Mouse (Mus musculus) neural tube, embryonic 14.5 days (tissue): Measurements from ENCODE around the gene Gm17617. TPM values are rescaled to one million over a fixed set of nuclear protein-coding genes. Genes with fewer than 3 reads are reported as not detected.

Source experiments
- ATAC-seq: fragments of 200-750 bp; cut with Nextera tagmentation; 2 replicates; pipeline ENCODE4 v1.8.0; 2017; ENCODE audit warnings: low read depth, mild to moderate bottlenecking, moderate TSS enrichment, moderate library complexity
- H3K27ac ChIP-seq: fragments of 300-500 bp; sonication (generic); 2 replicates; pipeline ENCODE4 v1.5.1; 2014; ENCODE audit warnings: low read depth, mild to moderate bottlenecking, control low read depth, low read length, moderate library complexity, mixed read lengths
- H3K27me3 ChIP-seq: fragments of 300-500 bp; sonication (generic); 2 replicates; pipeline ENCODE4 v1.6.1; 2014; ENCODE audit warnings: low read length; ENCODE audit not compliant: control insufficient read depth, insufficient read depth
- H3K36me3 ChIP-seq: fragments of 300-500 bp; sonication (generic); 2 replicates; pipeline ENCODE4 v1.6.1; 2014; ENCODE audit warnings: low read length, mixed read lengths; ENCODE audit not compliant: control insufficient read depth, insufficient read depth
- H3K4me1 ChIP-seq: fragments of 300-500 bp; sonication (generic); 2 replicates; pipeline ENCODE4 v1.6.1; 2014; ENCODE audit warnings: low read length; ENCODE audit not compliant: control insufficient read depth, insufficient read depth
- H3K4me2 ChIP-seq: fragments of 300-500 bp; sonication (generic); 2 replicates; pipeline ENCODE4 v1.6.1; 2014; ENCODE audit warnings: mild to moderate bottlenecking, low read depth, low read length, control low read depth
- H3K4me3 ChIP-seq: fragments of 300-500 bp; sonication (generic); 2 replicates; pipeline ENCODE4 v1.5.1; 2014; ENCODE audit warnings: low read depth, low read length, control low read depth, mixed read lengths
- H3K9ac ChIP-seq: fragments of 300-500 bp; sonication (generic); replicated peaks from 2 replicates; pipeline ENCODE4 v1.6.1; 2014; ENCODE audit warnings: low read depth, mild to moderate bottlenecking, control low read depth, low read length, mixed read lengths
- H3K9me3 ChIP-seq: fragments of 300-500 bp; sonication (generic); 2 replicates; pipeline ENCODE4 v1.6.1; 2016; ENCODE audit warnings: low read length; ENCODE audit not compliant: control insufficient read depth
- WGBS: fragments of 180-500 bp; shearing (Covaris S2); extraction: QIAGEN DNeasy Blood & Tissue Kit; methylation state at CpG from one replicate; pipeline ENCODE4 v1.1.7; 2014; 5-methylcytosine and 5-hydroxymethylcytosine counted together
- polyA plus RNA-seq: library from polyadenylated mRNA; unstranded; fragments of >200 nt; fragmentation: Nextera tagmentation; extraction: Ambion mirVana; gene quantifications from 2 replicates; pipeline ENCODE4 v1.2.1, GENCODE M21; 2014

The Gm17617 gene
- polyA plus RNA-seq, 1 experiment from 2014 or later, result not detected

DNA sequence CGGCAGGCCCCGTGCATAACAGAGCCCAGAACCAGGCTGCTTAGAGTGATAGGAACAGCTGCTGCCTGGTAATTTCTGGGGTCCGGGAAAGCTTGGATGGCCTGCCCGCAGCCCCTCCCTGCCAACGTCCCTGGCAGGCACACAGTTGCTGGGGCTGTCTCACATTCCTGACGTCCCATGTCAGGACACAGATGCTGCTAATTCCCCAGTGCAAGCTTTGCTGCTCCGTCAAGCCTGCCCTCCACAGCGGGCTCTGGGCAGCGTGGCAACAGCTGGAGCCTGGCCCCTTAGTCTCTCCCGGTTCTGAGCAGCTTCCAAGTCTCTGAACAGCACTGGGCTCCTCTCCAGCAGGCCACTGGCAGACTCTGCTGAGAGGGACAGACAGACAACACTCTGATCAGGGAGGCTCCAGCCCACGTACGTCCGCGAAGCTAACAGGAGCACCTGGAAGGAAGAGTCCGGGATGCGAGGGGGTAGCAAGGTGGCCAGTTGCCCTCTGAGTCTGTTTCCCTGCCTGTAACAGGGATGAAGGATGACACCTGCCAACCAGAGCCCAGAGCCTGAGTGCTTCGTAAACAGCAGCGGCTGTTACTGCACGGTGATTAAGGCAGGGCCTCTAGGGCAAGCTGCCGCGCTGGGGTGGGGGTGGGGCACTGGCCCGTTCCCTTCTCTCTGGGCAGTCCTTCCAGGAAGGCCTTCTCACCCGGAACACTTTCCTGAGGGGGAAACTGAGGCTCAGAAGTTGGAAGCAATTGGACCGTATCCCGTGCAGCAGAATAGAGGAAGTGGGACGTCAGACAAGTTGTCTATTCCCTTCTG lies 38.4 kb upstream of the Gm17617 start:
- H3K9me3 ChIP-seq, result no peaks in the 10 kb centered on the region
- peak overlapping the region; percentile 63; the same call in 1 of the 2 replicates for H3K27ac ChIP-seq
- H3K9ac ChIP-seq, result no peak overlapping the region
- H3K4me3 ChIP-seq, result no peak overlapping the region
- H3K4me2 ChIP-seq, result peak overlapping the region; percentile 7; the same call in 1 of the 2 replicates
- peak; percentile 77 for ATAC-seq
- WGBS, result 10% methylated on average over 26 of the region's 26 CpGs
- no peaks in the 10 kb centered on the region for H3K27me3 ChIP-seq
- 0 out of 2 replicates have a peak, but pooled peaks cover 7% of the 10 kb centered on the region for H3K4me1 ChIP-seq
- no peaks in the 10 kb centered on the region for H3K36me3 ChIP-seq

DNA sequence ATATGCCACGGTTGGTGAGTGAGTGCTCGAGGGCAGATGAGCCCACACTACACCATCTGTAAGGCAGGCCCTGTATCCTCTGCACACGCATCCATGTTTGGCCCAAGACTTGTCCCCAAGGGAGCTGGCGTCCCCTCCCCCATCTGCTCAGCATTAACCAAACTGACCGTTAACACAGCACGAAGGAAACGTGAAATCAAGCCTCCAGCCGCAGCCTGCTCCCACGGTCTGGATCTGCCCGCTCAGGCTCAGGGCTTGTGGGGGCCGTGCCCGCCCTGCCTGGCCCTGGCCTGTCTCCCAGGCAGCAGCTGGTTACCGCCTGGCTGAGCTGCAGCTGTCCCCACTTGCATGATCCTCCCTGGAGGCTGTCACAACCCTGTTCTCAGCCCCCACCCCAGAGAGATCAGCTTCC lies 35.6 kb upstream of the Gm17617 start:
- Histone ChIP-seq H3K9me3 (no peaks in the 10 kb centered on the region), H3K36me3 (no peaks in the 10 kb centered on the region), H3K4me3 (no peak overlapping the region), H3K27ac (no peak overlapping the region; the same call in none of the 2 replicates), H3K27me3 (no peaks in the 10 kb centered on the region), H3K4me2 (no peak overlapping the region), H3K9ac (no peak overlapping the region), H3K4me1 (0 out of 2 replicates have a peak, but pooled peaks cover 7% of the 10 kb centered on the region)
- ATAC-seq, result peak; percentile 78
- 24% methylated on average over 13 of the region's 13 CpGs for WGBS

DNA sequence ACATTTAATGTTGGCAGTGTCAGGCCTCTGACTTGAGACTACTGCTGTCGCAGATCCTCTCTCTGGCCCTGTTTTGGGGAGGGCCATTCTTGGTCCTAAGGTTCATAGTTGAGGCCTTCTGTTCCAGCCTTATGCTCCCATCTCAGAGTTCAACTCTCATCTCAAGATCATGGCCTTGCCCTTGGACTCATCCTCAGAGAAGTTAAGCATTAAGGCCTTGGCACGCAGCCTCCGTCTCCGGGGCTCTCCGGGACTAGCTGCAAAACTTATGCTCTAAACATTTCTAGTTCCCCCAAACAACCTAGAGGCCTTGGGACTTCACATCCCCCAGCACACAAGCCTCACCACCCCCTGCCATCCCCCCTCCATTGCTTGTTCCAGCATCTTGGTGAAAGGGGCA lies 34.9 kb upstream of the Gm17617 start:
- ATAC-seq, result no peak
- Histone ChIP-seq H3K9me3 (no peaks in the 10 kb centered on the region), H3K4me3 (no peak overlapping the region), H3K4me1 (0 out of 2 replicates have a peak, but pooled peaks cover 7% of the 10 kb centered on the region), H3K9ac (no peak overlapping the region), H3K27me3 (no peaks in the 10 kb centered on the region), H3K36me3 (no peaks in the 10 kb centered on the region), H3K27ac (no peak overlapping the region), H3K4me2 (no peak overlapping the region)
- 92% methylated on average over 5 of the region's 5 CpGs for WGBS

DNA sequence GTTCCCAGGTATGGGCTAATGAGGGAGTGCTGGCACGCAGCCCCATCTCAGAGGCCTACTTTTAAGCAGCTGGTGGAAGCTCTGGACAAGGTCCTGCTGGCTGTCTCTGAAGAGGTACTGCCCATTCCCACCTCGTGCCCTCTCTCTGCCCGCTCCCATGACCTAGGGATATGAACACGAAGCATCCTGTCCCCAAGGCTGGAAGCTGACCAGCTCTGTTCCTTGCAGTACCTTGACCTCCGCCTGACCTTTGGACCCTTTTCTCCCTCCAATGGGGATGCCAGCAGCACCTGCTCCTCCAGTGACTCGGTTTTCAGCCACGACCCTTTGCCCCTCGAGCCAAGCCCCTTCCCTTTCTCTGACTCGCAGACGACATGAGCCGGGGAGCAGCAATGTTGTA lies 34.5 kb upstream of the Gm17617 start:
- no peak for ATAC-seq
- H3K9me3 ChIP-seq, result no peaks in the 10 kb centered on the region
- H3K4me2 ChIP-seq, result no peak overlapping the region
- no peaks in the 10 kb centered on the region for H3K36me3 ChIP-seq
- H3K4me1 ChIP-seq, result 0 out of 2 replicates have a peak, but pooled peaks cover 7% of the 10 kb centered on the region
- no peaks in the 10 kb centered on the region for H3K27me3 ChIP-seq
- no peak overlapping the region for H3K9ac ChIP-seq
- WGBS, result 75% methylated on average over 11 of the region's 11 CpGs
- H3K27ac ChIP-seq, result no peak overlapping the region
- H3K4me3 ChIP-seq, result no peak overlapping the region

DNA sequence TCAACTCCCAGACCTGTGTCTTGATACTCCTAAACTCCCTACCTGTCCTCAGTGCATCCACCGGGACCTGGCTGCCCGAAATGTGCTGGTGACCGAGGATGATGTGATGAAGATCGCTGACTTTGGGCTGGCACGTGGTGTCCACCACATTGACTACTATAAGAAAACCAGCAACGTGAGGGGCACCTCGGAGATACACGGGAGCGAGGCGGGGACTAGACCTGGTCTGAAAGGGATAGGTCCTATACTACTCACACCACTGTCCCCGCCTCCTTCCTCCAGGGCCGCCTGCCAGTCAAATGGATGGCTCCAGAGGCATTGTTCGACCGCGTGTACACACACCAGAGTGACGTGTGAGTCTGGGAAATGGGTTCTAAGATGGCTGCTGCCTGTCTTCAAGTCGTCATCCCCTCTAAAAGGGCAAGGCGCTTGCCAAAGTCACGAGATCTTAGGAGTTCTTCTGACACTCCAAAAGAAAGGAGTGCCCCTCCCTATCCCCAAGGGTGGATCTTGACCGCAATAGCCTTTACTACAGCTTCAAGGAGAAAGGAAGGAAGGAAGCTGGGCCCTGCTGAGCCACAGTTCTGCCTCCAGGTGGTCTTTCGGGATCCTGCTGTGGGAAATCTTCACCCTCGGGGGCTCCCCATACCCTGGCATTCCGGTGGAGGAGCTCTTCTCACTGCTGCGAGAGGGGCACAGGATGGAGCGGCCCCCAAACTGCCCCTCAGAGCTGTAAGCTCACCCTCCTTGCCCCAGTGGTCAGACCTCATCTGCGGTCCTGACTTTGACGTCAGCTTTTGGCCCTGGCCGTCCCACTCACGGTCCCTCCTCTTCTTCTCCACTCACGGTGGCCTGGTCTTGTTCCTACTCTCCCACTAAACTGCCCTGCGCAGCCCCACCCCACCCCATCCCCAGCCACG lies 33.7 kb upstream of the Gm17617 start:
- H3K36me3 ChIP-seq, result no peaks in the 10 kb centered on the region
- H3K4me1 ChIP-seq, result 0 out of 2 replicates have a peak, but pooled peaks cover 7% of the 10 kb centered on the region
- H3K4me3 ChIP-seq, result no peak overlapping the region
- no peaks in the 10 kb centered on the region for H3K27me3 ChIP-seq
- ATAC-seq, result no peak
- 91% methylated on average over 32 of the region's 32 CpGs for WGBS
- H3K27ac ChIP-seq, result no peak overlapping the region
- H3K9ac ChIP-seq, result no peak overlapping the region
- H3K4me2 ChIP-seq, result no peak overlapping the region
- H3K9me3 ChIP-seq, result no peaks in the 10 kb centered on the region

DNA sequence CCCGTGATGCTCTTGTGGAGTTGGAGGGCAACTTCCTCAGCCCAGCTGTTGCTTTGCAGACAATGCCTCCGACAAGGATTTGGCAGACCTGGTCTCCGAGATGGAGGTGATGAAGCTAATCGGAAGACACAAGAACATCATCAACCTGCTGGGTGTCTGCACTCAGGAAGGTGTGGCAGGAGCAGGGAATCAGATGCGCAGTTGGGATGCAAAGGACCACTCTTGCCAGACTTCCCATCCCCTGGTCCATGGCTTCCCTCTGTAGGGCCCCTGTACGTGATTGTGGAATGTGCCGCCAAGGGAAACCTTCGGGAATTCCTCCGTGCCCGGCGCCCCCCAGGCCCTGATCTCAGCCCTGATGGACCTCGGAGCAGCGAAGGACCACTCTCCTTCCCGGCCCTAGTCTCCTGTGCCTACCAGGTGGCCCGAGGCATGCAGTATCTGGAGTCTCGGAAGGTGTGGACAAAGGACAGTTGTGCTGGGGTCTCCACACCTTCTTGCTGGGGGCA lies 32.5 kb upstream of the Gm17617 start:
- Histone ChIP-seq H3K9ac (no peak overlapping the region), H3K4me3 (no peak overlapping the region), H3K9me3 (no peaks in the 10 kb centered on the region), H3K4me1 (0 out of 2 replicates have a peak, but pooled peaks cover 7% of the 10 kb centered on the region), H3K27me3 (no peaks in the 10 kb centered on the region), H3K36me3 (no peaks in the 10 kb centered on the region), H3K27ac (no peak overlapping the region), H3K4me2 (no peak overlapping the region)
- 95% methylated on average over 16 of the region's 16 CpGs for WGBS
- no peak for ATAC-seq

DNA sequence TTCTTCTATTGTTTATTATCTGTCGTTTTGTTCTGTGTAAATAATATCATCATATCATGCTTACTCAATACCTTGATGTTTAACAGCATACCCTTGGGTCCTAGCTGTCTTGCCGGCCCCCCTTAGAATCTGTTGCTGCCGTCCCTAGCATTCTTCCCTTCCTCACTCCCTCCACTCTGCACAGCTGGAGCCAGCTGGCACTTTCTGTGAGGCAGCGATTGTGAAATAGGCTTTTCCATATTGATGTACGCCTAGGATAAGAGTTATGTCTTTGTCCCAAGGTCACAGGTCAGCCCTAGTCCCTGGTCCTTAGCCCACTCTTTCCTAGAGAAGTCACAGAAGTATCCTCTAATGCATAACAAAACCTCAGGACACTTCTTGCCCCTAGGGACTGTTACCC lies 30.2 kb upstream of the Gm17617 start:
- 64% methylated on average over 5 of the region's 5 CpGs for WGBS
- Histone ChIP-seq H3K27me3 (no peaks in the 10 kb centered on the region), H3K9me3 (no peaks in the 10 kb centered on the region), H3K4me2 (no peak overlapping the region), H3K4me1 (0 out of 2 replicates have a peak, but pooled peaks cover under 1% of the 10 kb centered on the region), H3K4me3 (no peak overlapping the region), H3K9ac (no peak overlapping the region), H3K27ac (no peak overlapping the region), H3K36me3 (no peaks in the 10 kb centered on the region)
- ATAC-seq, result no peak

DNA sequence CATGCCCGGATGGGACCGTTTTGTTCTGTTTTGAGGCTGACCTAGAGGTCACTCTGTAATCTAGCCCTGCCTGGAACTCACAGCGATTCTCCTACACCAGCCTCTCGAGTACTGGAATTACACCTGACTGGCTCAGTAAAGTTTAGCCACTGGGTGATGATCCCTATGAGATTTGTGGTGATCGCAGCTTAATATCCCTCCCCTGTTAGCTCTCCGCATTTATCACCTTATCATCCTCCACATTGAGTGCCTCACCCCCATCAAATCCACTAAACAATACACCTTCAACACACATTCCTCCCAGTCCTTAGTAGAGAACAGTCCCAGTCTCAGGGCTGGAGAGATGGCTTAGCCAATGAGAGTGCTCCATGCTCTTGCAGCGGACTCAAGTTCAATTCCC lies 29.0 kb upstream of the Gm17617 start:
- Histone ChIP-seq H3K9me3 (no peaks in the 10 kb centered on the region), H3K4me1 (no peaks in the 10 kb centered on the region), H3K4me2 (no peak overlapping the region), H3K27me3 (no peaks in the 10 kb centered on the region), H3K36me3 (no peaks in the 10 kb centered on the region), H3K27ac (no peak overlapping the region), H3K9ac (no peak overlapping the region), H3K4me3 (no peak overlapping the region)
- 70% methylated on average over 7 of the region's 7 CpGs for WGBS
- no peak for ATAC-seq
